Mouse (Mus musculus) urinary bladder, postnatal 25 days (tissue): Measurements from ENCODE around the gene Tmem135.

ENCODE experiments used
- DNase-seq: peaks from one replicate; pipeline ENCODE4 v3.0.0; 2022; ENCODE audit warnings: low spot score

Gene Tmem135

DNA sequence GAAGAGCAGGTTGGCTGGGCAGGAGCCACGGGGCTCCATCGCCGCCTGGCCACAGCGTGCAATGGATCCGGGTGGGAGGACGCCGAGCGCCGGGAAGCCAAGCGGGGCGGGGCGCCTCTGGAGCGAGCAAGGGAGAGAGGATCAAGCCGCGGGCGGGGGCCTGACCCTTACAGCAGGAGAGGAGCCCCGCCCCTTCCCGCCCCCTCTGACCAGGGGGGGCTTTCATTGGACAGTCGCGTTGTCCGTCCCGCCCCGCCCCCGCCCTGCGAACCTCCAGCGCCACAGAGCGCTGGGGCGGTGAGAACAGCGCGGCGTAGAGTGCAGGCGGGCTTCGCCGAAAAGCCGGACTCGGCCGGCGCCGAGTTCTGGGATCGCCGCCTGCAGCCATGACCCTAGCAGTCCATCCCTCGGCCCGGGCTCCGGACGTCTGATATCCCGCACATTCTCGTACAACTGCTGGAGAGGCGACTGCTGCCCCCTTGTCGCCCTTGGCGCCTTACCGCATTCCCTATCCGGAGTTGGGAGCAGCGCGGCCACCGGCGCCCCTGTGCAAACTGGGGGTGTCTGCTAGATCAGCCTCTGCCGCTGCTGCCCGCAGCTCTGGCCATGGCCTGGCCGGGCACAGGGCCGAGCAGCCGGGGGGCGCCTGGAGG, at the start of gene Tmem135, which contains the start of gene Fzd4:
TSS of gene Tmem135 (minus strand) at position 142 of the 653 bp plus-strand sequence.
TSS of gene Fzd4 (plus strand) at position 275 of the 653 bp plus-strand sequence.
- DNase-seq = peak; percentile 83

DNA sequence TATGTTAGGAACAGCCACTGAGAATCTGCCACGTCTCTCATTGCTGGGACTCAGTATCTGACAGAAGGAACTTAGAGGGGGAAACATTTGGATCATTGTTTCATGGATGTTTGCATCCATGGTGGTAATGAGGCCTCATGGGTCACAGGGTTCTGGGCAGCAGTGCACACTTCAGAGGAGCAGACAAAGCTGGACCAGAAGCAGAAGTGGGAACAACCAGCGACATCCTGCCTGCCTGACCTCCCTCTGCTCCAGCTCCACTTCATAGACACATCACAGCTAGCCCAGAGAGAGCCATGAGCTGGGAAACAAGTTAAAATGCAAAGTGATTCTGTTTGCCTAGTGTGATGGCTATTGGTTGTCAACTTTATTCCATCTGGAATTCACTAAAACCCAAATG, 46.3 kb upstream of the Tmem135 start:
- no peak for DNase-seq

DNA sequence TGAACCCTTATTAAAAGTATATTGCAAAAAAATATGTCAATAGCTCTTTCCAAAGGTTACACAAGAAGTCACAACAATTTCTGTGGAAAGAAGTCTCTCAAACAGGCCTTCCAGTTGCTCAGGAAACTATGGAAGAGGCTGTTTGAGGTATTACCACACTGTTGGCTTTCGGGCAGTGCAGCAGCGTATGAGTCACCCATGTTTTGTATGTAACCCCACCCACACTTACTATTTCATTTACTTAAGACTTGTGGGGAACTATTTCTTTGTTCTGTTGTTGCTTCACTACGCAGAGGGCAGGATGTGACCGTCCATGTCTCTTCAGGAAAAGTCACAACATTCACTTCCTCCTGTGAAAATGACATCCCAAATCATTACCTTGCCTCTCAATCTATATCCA, 41.1 kb upstream of the Tmem135 start:
- DNase-seq = no peak

DNA sequence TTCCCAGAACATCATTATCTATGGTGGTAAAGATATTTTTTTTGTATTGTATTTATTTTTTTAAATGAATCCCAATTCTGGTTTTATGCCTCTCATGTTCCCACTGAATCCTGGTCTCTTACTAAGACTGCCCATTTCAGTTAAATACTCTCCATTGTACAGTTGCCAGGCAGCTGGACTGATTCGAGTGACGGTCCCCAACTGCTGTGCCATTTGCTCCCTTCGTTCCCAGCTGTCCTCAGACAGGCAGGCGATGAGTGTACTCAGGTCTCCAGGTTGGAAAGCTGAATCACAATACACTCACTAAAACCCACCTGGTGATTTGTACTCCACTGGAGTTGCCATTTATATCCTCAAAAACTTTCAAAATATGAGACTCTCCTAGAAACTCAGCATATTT, 38.2 kb upstream of the Tmem135 start:
- DNase-seq = no peak

DNA sequence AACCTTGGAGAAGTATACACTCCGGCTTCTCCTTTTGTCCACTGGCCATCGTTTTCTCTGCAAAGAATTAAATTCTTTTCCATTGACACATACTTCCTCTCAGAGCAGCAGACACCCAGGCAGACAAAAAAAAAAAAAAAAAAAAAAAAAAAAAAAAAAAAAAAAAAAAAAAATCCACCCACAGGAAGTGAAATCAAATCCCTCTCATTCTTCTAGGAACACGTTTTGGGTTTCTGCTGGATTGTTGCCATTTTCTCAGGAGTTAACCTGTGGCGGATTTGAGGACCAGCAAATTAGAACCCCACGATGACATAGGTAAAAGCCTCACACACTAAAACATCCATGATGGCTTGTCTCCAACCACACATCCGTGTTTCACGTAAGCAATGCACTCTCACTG, 37.3 kb upstream of the Tmem135 start:
- no peak for DNase-seq

DNA sequence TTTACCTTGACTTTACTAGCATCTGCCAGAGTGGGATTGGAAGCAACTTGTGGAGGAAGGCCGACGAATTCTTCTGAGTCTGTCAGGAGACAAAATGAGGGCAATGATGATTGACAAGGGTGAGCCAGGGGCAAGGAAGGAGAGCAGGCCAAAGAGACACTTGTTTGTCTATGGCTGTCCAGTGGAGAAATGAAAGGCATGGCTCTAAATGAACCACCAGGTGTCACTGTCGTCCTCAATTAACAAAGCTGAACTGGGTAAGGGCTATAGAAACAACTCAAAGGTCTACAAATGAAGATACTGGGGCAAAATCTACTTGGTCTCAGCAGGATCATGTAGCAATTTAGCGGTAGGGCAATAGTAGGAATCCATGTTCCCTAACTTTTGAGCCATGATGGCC, 33.6 kb upstream of the Tmem135 start:
- peak; percentile 37 for DNase-seq

DNA sequence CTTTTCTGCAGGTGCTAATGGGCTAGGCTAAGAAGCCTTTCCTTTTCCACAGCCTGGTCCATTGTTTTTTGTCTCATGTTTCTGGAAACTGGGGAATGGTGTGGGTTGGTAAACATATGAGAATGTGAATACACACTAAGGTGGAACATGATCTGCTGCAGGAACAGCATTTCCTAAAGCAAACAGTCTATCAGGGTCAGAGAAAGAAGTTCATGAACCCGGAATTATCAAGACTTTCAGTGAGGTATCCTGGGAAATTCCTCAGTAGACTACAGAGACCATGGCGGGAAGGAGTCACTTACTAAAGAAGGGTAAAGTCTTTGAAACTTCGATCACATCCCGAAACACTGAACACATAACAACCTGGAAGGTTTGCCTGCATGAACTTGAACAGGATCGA, 32.4 kb upstream of the Tmem135 start:
- no peak for DNase-seq

DNA sequence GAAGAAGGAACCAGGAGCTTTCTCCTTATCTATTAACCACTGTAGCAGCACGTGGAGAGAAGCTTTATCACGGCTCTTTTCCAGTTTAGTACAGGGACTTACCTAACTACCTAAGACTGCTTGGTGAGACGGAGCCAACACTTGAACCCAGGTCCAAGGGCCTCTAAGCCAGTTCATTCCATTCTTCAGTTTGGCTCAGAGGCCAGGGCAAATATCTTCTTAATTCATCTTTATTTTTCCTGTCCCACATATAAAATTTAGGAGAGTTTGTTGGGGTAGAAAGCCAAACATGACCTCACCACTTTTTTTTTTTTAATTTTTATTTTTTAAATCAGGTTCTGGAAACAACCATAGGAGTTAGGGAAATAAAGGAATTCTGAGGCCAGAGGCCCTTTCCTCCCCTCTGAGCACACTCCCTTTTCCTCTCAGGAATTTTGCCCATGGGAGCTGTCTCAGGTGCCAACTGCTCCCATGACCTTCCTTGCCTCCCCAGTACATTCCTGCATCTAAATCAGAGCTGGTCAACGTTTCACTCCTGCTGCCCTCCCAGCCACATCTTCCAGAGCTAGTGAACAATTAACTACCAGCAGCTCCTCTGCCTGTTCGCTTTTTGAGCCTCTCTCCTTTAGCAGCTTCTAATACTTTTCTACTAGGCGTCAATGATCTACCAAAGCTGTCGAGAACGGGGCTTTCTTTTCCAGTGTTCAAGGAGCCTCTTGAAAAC, 30.0 kb upstream of the Tmem135 start:
- DNase-seq = no peak

DNA sequence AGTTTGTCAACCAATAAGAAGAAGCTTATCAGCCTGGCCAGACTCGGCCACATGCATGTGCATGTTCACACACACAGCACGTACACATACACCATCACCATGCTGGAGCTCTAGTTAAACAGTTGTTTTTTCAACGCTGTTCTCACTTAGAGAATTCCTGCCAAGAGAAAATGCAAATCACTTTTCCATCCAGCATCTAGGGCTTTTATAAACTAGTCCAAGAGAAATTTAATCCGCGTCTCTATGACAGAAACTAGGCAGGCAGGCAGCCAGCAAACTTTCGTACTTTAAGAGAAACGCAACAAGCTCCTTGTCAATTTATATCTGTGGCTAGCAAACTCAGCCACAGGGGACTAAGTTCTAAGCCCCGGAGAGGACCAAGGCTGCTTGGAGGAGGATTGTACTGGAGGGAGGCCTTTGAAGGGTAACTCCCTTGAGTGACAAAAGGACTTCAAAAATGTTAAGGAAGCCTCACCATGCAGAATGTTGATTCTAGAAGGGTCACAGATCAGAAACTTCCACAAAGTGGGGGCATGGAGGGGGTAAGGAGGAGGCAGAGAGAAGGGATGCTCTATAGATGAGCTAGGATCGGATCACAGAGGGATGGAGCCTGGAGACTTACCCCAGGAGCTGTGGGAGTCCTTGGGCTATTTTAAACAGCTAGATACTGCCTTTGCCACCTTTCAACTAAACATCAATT, 29.3 kb upstream of the Tmem135 start:
- DNase-seq = no peak

DNA sequence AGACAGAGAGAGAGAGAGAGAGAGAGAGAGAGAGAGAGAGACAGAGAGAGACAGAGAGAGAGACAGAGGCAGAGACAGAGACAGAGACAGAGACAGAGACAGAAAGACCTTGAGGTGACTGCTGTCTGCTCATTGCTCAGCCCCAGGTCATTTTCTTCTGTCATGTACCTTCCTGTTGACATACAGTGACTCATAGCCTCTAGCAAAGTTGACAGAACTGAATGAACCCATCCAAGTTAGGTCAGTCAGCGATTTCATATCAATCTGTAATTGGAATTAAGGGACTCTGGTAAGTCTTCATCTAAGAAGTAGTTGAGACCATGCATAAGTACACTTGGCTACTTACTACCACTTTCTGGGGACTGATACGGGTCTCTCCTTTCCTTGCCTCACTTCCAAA, 27.2 kb upstream of the Tmem135 start:
- no peak for DNase-seq

DNA sequence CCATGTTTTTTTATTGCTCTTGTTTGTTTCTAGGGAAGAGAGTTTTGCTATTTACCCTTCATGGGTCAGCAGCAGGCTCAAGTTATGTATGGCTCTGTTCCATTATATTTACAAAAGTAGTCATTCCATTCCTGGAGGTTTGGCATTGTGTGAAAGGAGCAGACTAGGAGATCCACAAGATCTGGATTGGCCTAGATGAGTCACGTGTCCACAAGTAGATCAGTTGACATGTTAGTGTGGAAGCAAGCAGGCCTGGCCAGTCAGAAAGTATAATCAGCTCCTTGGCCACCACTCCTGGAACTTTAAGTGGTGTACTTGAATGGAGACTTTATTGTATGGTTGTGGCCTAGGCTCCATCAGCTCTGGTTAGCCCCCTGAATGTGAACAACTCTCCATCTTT, 25.3 kb upstream of the Tmem135 start:
- no peak for DNase-seq

DNA sequence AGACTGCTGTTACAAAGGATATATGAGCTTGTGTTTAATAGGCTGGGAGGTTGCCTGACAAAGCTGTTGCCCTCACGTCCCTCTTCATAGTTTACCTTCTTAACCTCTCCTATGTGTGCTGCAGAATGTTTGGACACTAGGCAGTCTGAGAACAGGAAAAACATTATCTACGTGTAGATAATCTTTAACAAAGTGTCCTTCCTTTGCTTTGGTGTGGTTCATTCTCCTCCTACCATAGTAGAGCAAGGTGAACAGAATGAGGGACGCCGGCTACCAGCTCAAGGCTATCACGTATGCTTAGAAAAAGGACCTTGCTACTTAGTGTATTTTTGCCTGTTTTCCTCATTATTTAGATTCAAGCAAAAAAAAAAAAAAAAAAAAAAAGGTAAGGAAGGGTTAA, 24.8 kb upstream of the Tmem135 start:
- no peak for DNase-seq

DNA sequence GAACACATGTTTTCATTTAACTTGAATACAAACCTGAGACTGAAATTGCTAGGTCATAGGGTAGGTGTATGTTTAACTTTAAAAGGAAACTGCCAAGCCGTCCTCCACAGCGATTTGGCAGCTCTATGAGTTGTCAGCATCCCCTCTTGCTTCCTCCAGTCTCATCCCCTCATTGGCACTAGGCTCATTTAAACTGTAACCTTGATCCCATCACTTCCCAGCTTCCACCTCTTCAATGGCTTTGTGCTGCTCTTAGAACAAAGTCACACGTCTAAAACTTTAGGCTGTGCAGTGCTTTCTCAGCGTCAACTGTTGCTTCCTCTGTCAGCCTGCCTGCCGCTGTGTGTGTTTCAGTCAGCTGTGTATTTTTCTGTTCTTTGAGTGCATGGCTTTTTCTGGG, 23.1 kb upstream of the Tmem135 start:
- no peak for DNase-seq

DNA sequence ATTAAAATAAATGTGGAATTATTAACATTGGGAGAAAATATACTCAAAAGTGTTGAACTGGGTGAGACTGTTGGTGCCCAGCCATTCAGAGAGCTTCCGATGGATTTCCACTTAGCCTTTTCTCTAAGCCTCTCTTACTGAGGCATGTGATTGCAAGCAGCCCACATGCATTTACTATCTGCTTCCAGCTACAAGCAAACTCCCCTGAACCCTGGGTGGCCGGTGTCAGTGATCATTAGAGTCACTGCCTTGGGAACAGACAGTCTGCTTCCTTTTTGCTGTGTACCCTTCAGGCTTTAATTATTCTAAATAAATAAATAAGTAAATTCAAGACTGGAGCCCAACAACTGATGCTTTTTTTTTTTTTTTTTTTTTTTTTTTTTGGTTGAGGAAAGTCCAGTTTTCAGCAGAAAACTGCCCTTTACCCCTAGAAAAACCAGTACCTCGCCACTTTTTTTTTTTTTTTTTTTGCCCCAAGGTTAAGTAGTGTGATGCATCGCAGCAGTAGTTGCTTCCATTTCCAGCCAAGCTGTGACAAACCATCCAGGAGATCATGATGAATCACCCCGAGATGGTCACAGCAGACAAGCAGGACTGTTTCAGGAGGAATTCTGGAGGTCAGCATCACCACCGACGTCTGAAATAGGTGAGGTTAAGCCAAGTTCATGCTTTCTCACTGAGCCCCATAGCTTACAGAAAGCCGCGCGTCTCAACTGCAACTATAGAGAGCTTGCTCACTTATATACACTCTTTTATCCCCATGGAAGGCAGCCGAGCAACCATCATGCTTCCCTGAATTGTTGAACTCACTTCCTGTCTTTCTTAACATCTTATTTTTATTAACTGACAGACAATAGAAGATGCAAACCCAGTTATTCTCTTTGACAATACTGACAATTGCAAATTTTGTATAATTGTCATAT, 22.0 kb upstream of the Tmem135 start:
- no peak for DNase-seq

DNA sequence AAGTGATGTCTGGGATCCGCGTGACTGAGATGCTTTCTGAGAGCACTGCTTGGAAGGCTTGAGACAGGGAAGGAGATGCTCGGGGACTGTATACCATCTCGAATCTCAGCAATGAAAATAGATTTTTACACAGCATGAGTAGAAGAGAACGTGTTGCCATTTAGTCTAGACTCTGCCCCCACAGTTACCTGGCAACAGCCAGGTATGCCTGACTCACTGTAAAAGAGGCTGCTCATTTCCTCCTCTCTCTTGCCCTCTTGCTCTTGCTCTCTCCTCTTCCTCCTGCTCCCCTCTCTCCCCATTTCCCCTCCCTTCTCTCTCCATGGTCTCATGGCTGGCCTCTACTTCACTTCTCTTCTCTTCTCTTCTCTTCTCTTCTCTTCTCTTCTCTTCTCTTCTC, 20.6 kb upstream of the Tmem135 start:
- DNase-seq = no peak

DNA sequence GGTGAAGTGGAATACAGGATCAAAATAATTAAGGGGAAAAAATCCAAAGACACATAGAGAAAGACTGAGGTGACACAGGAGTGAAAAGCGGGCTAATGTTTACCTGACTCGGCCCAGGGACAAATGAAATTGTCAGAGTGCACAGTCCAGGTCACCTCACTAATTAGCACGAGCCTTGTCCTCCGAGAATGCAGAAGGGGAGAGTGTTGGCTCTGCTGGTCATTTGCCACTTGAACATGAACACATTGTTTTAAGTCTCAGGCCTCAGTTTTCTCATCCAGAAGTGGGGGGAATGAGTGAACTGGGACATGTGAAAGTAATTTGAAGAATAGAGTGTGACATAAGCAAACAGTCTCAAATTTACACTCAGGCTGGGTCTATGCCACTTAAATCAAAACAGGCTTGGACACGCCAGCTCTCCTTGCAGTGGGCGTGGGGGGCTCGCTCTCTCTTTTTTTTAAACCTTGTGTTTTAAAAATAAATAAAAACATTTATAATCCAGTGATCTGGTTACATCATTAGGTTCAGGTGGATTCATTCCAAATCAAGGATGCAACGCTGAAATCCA, 19.8 kb upstream of the Tmem135 start:
- DNase-seq = no peak

DNA sequence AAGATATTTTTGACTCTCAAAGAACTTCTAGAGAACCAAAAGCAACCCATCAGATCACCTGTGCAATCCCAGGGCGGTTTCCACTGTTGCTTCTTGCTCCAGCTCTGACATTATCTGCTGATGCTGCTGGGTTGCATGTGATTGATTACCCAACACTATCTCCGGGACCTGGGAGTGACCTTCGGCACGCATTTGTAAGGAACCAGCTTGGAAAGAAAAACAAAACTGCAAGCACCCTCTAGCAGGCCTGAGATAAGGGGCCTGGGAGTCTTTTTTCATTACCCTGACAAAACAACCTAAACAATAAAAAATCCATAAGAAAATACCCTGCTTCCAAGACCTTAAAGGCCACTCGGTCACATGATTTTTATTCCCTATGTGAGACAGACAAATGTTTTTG, 19.2 kb upstream of the Tmem135 start:
- no peak for DNase-seq

DNA sequence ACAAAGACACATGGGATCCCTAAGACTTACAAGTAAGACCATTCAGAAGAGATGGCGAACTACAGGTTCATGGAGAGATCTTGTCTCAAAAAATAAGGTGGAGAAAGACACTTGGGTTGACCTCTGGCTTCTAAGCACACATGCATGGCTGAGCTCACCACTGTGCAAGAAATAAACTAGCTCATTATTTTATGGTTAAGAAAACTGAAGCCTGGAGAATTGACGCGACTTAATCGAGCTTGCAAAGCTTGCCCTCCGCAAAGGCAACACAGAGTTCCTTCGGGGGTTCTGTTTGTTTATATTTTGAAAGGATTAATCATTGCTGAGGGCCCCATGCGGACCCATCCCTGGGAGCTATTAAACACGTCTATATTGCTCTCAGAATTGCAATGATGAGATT, 18.6 kb upstream of the Tmem135 start:
- no peak for DNase-seq

DNA sequence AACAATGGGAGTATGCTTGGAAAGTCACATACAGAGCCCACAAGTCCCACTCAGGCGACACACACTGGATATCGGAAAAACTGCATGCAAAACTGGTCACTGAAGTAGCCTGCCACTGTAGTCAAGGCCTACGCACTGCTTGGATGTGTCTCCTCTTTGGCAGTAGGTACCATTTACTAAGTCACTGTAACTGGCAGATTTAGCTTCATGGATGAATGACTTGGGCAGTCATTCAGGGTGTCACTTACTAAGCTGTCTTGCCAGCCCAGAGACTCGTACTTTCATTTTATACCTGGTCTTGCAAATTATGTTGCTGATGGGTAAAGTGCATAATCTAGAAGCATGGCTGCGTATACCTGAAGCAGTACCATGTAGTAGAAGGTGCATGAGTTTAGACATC, 17.3 kb upstream of the Tmem135 start:
- DNase-seq = no peak

DNA sequence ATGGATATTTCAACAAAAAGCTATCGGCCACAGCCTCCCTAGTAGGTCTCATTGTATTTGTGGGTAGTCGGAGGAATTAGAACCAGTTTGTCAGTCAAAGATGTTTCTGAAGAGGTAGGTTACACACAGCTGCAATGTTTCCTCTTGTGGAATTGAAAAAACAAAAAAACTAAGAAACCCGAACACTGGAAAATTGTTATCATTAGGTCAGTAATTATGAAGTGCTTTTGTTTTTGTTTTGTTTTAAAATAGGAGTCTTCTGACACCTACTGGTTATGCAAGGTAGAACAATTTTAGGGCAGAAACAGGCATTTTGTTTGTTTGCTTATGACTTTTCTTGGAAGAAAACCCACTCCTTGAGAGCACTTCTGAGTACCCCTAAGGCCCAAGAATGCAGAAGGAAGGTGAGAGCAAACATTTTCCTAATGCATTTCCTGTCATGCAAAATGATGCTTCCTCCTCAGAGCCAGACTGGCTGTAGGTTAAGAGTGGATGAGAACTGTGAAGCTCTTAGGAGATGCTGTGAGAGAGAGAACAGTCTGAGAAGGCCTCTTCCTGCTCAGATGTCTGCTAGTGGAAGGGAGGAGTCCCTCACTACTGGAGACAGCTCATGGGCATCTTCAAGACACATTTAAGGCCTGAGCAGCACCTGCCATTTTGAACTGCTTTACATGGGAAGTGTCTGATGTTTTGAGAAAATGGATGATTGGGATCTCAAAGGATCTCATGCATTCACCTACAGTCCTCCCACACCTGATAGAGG, 15.1 kb upstream of the Tmem135 start:
- DNase-seq = no peak

DNA sequence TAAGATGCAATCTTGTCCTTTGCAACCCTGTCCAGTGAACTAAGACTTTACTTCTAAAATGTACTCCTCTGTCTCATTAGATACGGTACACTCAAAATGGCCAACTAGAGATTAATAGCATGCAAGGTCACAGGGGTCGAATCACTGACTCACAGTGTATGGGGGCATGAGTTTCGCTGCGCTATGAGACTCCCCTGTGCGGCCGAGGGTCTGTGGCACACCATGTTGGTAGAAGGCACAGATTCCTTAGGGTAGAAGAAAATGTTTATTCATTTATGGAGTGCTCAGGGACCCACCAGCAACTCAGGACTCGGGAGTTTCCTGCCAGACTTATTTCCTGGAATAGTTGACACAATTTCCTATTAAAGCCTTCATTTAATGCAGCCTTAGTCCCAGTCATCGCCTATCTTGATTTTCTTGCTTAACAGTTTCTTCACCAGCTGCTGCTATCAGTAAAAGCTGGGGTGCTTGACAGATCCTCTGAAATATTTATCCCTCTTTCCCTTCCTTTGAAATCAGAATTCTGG, 14.2 kb upstream of the Tmem135 start:
- no peak for DNase-seq
